Mouse (Mus musculus) CD8-positive naive resting alpha-beta T cell, adult 57 days (primary cell): ENCODE measurements around the gene Pabpc4l. TPM values are rescaled to one million over a fixed set of nuclear protein-coding genes. Genes with fewer than 3 reads are reported as not detected.

ENCODE experiments used
- total RNA-seq: library from RNA; stranded (reverse); gene quantifications from one replicate; pipeline ENCODE4 v1.2.4, GENCODE M21; 2023

Gene Pabpc4l
- not detected for total RNA-seq

DNA sequence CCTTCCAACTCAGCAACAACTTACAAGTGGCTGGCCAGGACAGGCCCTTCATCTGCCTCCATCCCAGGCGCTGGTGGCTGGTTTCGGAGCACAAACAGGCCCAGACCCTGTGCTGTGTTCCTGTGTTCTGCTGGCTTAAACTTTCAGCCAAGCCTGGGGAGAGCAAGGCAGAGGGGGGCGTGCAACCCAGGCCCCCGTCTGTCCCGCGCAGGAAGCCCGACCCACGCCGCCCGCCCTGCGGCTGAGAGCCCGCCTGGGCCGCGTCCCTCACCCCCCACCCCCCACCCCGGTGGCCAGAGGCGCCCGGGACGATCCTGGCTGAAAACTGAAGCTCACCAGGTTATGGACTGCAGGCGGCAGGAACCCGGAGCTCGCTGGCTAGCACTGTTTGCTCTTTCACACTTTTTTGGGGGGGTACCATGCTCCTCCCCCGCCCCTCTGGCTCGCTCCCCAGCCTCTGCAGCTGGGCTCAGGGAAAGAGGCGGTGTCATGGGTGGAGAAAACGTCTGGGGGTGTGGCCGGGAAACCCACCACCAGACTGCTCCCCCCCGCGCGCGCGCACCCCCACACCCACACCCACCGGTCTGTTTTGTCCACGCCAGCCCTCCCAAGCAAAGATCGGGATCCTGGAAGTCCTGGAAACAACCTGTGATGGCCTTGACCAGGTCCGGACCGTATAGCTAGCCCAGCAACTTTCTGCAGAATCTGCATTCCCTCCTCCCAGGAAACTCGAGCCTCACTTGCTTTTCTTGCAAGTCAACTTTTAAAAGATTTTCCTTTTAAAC, at the start of gene Pabpc4l:
Gene Pabpc4l (minus strand): TSS at position 739 of the 785 bp plus-strand sequence.

